Mouse (Mus musculus) adrenal gland (tissue): ENCODE results near the gene Anks1b.

Source experiments
- intact Hi-C: fragments of 180-260 bp; cut with DNase I; formaldehyde crosslinking; loops from one replicate; pipeline ENCODE4 v1.15.1; 2025

Anks1b gene

DNA sequence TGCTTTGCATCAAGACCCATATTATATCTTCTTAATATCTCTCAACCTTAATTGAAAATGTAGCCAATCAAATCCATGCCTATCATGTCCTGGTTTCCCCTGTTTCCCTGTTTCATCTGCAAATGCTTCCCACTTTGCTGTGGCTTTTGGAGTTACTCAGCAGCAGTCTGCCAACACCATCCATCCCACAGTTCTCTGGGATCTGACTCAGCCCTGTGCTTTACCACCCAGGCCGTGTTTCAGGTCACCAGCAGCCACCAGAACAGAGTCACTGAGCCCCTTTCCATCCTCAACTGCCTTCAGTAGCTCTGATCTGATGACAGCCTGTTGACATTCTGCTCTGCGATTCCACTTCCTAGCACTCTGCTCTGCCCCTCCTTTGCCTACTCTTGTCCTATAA lies 776.4 kb downstream of the Anks1b start:
- intact Hi-C loops: no loop called here

DNA sequence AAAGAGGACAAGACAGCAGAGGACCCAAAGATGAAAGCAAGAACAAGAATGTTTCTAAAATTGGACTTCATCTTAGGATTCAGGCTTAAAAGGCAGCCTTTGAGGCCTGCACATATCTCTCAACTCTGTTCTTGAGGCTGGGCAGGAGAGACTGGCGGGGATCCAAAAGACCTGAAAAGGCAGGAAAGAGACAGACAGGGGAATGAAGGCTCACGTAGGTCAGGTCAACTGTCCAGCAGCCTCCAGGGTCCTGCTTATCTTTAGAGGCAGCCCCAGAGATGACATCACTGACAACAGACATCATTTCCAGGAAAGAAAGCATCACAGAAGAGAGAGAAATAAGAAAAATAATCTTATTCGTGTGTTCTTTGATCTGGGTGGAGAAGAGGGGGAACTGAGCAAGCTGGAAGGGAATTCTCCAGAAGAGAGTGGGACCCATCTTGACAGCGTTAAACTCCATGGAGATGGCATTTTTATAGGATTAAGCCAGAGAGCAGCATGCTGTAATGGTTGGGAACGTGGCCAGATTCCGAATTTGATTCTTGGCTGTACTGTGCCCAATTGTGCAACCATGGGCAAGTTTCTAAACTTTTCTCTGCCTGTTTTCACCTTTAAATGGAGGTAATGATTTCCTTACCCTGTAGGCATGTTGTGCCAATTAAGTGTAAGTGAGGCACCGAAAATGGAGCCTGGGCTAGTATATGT lies 784.3 kb downstream of the Anks1b start:
- intact Hi-C loops: no loop called here

DNA sequence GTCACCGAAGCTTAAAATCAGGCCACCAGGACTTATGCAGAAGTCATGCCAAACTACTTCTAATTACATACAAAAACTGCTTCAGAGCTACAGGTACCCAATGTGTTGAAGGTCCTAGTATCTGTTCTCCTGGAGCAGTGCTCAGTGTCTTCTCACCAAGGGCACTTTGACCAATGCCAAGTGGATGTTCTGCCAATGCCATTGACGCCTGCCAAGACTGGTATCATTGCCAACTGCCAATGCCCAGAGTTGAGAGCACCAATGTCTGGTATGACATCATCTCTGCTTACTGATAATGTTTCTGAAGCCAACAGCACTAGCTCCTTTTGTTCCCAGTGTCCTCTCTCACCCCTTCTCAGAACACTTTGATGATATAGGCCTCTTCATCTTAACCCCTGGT lies 793.4 kb downstream of the Anks1b start:
- intact Hi-C loops: loop anchor here (10.0 kb wide), 1 partner anchor 222 kb away; no protein-coding TSS in a partner anchor

DNA sequence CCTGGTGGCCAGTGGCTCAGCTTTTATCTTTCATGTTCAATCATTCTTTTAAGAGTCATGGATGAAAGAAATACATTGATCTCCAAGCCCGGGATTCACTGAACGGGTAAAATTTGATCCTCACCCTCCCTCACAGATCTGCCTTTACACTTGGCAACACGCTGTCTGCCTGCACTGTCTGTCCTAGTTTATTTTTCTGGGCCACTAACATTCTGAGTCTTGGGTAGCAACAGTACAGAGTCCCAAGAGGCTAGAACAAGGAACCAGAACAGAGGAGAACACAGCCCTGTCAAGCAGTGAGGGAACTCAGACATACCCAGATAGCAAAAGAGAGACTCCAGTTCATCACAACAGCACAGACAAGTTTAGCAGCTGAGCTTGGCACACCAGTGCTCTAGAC lies 797.0 kb downstream of the Anks1b start:
- intact Hi-C loops: no loop called here

DNA sequence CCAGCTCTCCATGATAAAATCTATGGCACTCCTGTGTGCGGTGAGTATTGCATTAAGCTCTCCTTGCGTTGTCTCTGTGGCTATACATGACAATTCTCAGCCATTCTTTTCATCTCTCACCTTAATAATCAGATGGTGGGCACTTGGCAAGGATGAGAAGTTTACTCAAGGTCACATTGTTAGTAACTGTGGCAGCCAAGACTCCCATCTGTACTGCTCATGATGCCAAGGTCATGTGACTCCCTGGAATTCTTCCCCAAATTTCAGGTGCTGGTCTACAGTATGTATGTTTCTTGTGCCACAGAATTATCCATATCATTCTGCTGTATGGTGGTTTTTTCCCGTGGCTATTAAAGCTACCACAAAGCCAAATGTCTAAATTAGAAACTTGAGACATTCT lies 798.8 kb downstream of the Anks1b start:
- intact Hi-C loops: no loop called here

DNA sequence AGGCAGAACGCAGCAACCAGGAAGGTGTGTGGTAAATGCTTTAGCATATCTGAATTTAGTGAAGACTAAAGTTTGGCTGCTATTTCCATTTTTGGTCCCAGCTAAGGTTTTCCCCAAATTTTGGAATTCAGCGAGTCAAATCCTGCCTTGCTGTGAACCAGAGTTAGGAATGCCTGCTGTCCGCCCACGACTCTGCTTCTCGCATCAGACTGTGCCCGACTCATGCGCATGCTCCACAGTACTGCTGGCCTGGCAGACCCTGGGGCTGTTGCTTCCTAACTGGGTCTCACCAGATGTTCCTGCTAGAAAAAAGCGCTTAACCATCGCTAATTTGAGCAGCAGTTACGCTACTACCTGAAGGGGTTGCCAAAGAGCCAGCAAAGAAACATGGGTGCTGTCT lies 801.1 kb downstream of the Anks1b start:
- intact Hi-C loops: no loop called here

DNA sequence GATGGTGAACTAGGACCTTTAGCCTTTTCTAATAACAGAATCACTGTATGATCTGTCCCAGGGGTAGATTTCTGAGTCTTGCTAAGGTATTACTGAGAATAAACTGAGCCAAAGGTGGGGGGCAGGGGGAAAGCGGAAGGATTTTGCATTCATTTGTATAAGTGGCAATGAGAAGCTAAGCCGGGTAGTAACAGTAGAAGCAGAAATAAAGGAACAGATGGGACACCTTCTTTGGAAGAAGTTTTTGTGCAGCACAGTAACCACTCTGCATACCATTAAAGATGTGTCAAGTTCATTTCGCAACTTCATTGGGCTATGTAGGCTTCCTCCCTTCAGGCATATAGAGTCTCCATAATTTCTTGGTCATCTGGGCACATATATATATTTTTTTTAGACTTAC lies 804.1 kb downstream of the Anks1b start:
- intact Hi-C loops: no loop called here

DNA sequence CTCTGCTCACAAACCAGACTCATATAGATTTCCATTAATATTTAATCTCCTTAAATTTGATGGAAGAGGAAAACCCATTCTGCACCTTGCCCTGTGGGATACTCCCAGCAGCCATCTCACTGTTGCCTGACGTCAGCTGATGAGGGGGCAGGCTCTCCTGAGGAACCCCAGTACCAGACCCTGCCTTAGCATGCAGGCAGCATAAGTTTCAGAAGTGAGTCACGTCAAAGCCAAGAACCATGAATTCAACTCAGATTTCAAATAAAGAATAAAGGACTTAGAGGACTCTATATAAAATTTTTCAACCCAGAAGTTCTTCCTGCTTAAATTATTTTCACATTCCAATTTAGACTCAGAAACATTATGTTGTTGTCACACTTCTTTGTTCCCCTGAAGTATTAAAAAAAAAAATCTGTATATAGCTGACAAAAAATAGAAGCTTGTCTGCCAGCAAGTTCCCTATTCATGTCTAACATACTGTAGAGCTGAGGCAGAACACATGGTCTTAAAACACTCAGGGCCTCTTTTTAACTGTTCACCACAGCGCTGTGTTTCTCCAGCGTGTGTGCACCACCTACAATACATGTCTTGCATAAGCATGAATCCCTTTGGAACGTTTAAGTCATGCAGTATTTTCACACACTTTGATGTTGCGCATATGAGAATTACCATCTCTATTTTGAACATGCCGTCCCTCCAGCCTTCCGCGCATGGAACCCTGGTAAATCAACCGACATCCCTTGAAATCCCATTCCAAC lies 806.6 kb downstream of the Anks1b start:
- intact Hi-C loops: no loop called here

DNA sequence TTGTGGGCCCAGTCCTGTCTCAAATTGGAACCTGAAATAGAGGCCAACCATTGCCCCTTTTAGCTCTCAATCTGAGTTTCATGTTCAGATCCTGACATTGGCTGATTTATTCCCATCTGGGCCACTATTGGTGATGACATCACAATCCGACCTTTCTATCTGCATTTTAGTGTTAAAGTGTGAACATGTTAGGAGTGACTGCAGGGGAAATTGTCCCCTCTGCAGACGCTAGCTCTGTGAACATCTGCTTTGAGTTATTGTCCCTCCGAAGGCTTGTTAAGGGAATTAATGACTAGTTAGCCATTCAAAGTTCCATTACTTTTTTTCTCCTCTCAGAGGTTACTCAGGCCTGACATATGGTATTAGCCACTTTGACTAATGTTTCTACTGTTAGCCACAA lies 810.5 kb downstream of the Anks1b start:
- intact Hi-C loops: no loop called here

DNA sequence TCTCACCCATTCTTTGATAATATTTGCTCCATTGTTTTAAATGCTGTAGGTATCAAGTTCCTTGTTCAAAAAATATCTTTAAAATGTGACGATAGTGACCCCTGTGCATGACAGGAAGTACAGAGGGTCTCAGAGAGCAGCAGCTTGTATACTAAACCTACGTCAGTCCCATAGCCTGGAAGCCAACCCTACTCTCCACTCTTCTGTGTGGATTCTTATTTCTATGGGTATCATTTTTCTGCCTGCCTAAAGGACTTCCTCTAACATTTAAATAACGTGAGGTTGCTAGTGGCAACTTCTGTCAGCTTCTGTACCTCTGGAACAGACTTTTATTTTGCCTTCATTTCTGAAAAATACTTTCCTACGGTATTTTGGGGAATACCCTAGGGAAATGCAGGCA lies 812.1 kb downstream of the Anks1b start:
- intact Hi-C loops: no loop called here

DNA sequence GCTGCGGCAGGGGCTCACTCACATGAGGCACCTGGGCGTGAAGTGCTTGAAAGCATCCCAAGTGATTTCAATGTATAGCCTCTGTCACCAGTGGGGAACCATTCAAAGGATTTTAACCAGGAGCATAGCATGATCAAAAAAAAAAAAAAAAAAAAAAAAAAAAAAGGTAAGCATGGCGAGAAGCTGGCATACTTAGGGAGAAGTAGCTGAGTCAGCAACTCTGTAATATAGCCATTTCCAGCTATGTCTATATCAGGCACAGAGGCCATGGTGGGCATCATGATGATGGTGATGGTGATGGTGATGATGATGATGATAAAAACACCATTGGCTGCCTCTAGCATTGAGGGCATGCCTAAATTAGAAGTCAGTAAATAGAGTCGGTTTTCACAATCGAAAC lies 814.8 kb downstream of the Anks1b start:
- intact Hi-C loops: no loop called here

DNA sequence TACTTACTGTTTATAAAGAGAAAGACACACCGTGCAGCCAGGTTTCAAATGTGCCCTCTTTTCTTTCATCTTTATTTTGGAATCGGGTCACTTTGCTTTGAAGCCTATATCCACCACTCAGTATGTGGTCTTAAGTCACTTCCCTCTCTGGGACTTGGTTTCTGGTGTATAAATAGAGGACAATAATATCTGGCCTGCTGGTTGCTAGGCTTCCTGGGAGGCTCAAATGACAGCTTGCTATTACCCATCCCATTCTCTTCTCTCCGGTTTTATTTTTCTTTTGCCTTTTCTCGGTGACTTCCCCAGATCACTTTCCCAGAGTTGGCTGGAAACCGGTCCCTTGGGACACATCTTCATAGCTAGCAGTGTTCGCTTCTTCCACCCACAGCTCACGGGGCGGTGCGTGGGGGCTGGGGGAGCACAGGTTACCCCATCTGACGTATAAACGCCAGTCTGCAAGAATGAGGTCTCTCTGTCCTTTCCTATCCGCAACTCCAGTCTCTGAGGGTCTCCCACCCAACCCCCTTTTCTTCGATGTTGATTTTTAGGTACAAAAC lies 815.5 kb downstream of the Anks1b start:
- intact Hi-C loops: no loop called here

DNA sequence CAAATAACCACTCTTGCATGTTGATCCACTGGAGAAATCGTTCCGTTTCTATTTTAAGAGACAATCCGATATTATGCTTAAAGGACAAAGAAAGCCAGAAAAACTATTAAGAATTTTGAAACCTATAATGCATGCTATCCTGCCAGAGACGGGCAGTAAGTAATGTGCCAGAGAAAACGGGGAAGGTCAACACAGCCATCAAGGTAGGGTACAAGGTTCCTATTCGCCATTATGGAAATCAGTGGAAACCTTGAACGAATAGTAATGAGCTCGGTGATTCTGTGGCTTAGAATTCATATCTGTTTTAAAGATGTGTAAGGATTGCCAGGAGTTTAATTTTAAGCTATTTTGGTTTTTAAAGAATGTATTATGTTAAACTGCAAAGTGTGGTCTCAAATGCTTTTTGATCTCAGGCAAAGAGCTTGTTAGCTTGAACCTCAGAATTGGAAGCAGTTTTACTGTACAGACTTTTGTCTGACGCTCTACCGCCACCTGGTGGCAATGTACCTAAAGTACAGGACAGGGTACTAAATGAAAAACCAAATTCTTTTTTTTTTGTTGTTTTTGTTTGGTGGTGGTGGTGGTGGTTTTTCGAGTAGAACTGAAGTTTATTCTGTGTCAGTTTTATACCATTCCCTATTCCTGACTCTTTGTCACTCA lies 816.7 kb downstream of the Anks1b start:
- intact Hi-C loops: loop anchor here (1.0 to 10.0 kb wide), 3 partner anchors 455 to 609 kb away; no protein-coding TSS in a partner anchor

DNA sequence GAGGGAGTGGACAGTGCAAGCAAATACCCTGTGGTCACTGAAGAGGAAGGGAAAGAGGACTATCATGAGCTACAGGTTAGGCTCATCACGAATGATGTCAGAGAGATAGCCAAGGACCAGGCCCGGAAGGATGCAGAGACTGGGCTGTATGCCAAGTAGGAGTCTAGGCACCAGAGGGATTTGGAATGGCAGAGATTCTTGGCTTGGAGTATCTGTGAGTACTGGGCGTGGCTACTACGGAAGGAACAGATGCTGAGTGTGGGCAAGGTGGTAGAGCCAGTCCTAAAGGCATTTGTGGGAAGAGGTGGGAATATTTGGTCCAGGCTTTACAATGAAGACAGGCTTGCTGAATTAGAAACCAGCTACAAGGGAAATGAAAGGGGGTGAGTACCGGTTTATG lies 823.4 kb downstream of the Anks1b start:
- intact Hi-C loops: loop anchor here (10.0 kb wide), 1 partner anchor 462 kb away; no protein-coding TSS in a partner anchor

DNA sequence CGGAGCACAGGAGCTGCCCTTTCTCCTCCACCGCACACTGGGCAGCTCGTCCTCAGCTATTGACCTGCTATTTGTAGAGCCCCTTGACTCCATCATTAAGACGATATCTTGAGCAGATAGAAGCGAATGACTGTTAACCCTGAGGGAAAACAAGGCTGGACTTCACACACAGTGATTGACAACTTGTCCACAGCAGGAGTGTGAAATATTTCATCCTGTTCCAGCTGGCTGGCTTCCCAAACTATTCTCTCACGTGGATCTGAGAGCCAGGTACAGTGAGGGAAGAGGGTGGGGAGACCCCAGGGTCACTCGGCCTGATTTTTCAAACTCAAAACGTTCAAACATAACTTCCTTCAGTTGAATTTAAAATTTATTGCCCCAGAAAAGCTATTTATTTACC lies 824.1 kb downstream of the Anks1b start:
- intact Hi-C loops: loop anchor here (10.0 kb wide), 1 partner anchor 463 kb away; no protein-coding TSS in a partner anchor

DNA sequence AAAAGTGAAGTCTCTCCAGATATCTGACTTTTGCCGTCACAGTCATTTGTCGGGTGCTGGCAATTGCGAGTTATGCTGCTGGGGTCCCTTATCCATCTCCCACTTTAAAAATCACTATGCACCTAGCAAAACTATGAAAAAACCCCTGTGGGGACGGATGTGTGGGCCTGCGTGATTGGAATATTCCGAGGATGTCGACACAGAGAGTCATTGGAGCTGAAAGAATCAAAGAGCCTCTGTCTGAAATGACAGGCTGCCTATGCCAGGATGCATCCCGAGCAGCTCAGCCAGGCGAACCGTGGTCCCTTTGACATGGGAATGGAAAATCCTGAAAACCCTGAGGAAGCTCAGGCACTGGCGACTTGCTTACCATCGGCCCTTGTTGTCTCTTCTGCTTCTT lies 825.9 kb downstream of the Anks1b start:
- intact Hi-C loops: loop anchor here (10.0 kb wide), 1 partner anchor 464 kb away; no protein-coding TSS in a partner anchor

DNA sequence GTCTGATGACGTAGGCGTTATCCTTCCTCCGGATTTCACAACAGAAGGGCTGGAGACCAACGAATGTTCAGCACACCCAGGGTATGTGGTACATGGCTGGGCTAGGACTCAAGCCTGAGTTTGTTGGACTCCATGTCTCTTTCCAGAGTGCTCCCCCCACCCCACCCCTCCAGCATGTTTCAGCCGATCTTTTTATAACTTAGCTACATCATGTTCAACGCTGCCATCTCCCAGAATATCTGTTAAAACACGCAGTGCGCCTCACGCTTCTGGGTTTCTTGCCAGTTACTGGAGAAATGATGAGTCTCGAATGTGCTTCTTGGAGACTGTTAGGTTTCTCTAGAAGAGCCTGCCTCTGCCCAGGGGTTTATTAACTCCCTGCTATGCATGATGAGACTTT lies 831.3 kb downstream of the Anks1b start:
- intact Hi-C loops: no loop called here

DNA sequence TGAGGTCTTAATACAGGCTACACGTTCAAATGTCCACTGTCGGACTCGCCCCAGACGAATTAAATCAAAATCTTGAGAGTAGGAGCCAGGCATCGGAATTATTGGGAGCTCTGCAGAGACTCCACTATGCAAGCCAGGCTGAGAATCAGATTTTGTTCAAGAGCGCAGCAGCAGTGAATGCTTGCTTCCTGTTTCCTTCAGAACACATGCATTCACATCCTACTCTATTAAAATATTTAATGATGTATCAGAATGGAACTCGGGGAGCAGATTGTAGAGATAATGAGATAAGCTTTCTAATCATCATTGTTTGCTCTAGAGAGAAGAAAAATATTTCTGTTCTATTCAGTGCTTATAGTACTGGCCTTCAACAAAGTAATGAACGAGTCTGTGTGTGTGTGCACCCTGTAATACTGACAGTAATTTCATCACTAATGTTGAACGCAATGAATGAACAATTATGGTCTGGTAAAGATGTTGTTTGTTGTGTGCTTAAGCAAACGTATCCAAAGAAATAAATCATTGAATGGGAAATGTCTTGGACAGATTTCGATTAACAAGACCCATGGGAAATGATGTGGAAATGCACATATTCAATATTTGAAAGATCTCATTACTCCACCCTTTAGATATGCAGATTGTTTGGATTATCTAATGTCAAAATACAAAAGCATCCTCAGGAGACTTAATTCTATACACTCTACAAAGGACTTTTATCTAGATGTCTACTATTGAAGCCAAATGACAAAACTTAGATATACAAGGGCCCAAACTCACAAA lies 835.7 kb downstream of the Anks1b start:
- intact Hi-C loops: no loop called here

DNA sequence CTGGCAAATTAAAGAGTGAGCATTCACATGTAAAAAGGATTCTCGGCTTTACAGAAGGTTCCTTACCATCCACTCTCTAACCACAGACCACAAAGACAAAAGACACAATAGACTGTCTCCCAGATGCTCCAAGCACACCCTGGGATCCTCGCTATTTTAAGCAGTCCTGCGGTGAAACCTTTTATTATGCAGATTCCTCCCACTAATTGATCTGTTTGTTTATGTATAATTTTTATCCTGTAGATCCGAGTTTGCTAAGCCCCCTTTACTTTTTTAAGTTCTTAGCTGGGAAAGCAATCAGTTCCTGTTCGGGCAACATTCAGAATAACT lies 836.3 kb downstream of the Anks1b start:
- intact Hi-C loops: no loop called here

DNA sequence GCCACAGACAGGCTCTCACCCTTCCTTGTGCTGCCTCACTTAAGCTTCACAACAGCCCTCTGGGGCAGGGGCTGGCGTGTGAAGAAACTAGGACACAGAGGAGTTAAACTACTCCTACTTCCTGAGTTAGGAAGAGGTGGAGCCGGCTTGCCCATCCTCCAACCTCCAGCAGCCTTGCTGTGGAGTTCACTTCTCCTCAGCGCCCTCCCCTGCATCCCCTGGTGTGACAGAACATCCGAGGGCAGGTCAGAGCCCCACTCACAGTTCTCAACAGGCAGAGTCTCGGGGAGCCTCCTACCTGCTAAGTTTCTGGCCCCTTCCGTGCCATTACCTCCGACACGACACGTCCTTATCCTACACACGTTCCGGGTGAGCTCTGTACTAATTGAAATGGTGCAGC lies 844.7 kb downstream of the Anks1b start:
- intact Hi-C loops: no loop called here

DNA sequence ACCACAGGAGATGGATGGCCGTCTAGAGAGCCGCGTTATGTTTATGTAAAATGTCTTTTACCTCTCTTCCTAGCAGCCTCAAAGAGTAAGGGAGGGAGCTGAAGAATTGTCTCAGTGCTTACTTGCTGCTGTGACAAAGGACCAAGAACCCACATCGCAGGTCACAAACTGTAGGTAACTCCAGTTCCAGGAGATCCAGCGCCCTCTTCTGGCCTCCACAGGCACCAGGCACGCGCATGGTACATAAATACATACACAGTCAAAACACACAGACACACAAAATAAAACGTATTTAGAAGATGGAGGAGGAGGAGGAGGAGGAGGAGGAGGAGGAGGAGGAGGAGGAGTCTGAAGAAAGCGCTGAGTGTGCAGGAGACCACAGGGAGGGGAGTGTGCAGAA lies 845.4 kb downstream of the Anks1b start:
- intact Hi-C loops: no loop called here
